Mouse (Mus musculus) embryo, embryonic 10 days (tissue): ENCODE data around the gene Nexn.

Source experiments
- DNase-seq: peaks from one replicate; pipeline ENCODE4 v3.0.0-alpha.2; 2015; ENCODE audit warnings: low spot score

The Nexn gene

GRCm38 (mm10) chr3:152277912-152278311 lies 11.8 kb upstream of the Nexn start:
- DNase-seq, result no peak

- DNase-seq, result no peak
Observed at GRCm38 (mm10) chr3:152276935-152277334, 10.8 kb upstream of the Nexn start.

- no peak for DNase-seq
Observed at GRCm38 (mm10) chr3:152275008-152275407, 8.9 kb upstream of the Nexn start.

GRCm38 (mm10) chr3:152272974-152273685 lies 7.0 kb upstream of the Nexn start:
- DNase-seq, result no peak

GRCm38 (mm10) chr3:152271876-152272275 lies 5.7 kb upstream of the Nexn start:
- DNase-seq, result no peak

- DNase-seq, result no peak
Observed at GRCm38 (mm10) chr3:152271071-152271710, 5.0 kb upstream of the Nexn start.

GRCm38 (mm10) chr3:152268099-152268498 lies 1.9 kb upstream of the Nexn start:
- DNase-seq, result no peak

GRCm38 (mm10) chr3:152265351-152266035 lies 657 bp downstream of the Nexn start:
- peak; percentile 59 for DNase-seq

GRCm38 (mm10) chr3:152264830-152265229 lies 1.3 kb downstream of the Nexn start:
- DNase-seq, result peak; percentile 32

- no peak for DNase-seq
Observed at GRCm38 (mm10) chr3:152264374-152264773, 1.8 kb downstream of the Nexn start.

GRCm38 (mm10) chr3:152261948-152262347 lies 4.2 kb downstream of the Nexn start:
- DNase-seq, result peak; percentile 36

- no peak for DNase-seq
Observed at GRCm38 (mm10) chr3:152261436-152261835, 4.7 kb downstream of the Nexn start.

GRCm38 (mm10) chr3:152260362-152260761 lies 5.8 kb downstream of the Nexn start:
- DNase-seq, result no peak

GRCm38 (mm10) chr3:152259409-152259808 lies 6.7 kb downstream of the Nexn start:
- peak; percentile 86 for DNase-seq

- DNase-seq, result no peak
Observed at GRCm38 (mm10) chr3:152257528-152257927, 8.6 kb downstream of the Nexn start.

- no peak for DNase-seq
Observed at GRCm38 (mm10) chr3:152250487-152250886, 15.7 kb downstream of the Nexn start.

GRCm38 (mm10) chr3:152247708-152248107 lies 18.4 kb downstream of the Nexn start:
- no peak for DNase-seq

- no peak for DNase-seq
Observed at GRCm38 (mm10) chr3:152245273-152245910, 20.8 kb downstream of the Nexn start.

GRCm38 (mm10) chr3:152243304-152243703 lies 22.8 kb downstream of the Nexn start:
- DNase-seq, result no peak

GRCm38 (mm10) chr3:152241098-152241497 lies 25.1 kb downstream of the Nexn start:
- DNase-seq, result no peak

GRCm38 (mm10) chr3:152239592-152239991 lies 26.6 kb downstream of the Nexn start:
- no peak for DNase-seq

GRCm38 (mm10) chr3:152238836-152239235 lies 27.3 kb downstream of the Nexn start:
- no peak for DNase-seq

- no peak for DNase-seq
Observed at GRCm38 (mm10) chr3:152235805-152236204, 30.3 kb downstream of the Nexn start.
